Mouse (Mus musculus): ENCODE data around the gene Pex19. TPM values are rescaled to one million over a fixed set of nuclear protein-coding genes. Genes with fewer than 3 reads are reported as not detected.

Pex19 gene
- total RNA-seq (2017): 37.1 and 42.2 TPM in 2 replicates

GRCm38 (mm10) chr1:172126376-172127347 is at the start of gene Pex19:
Pex19 (plus strand) TSS chr1:172126755.
- ATAC-seq (replicated peaks; ENCODE audit: low read depth, poor library complexity, severe bottlenecking): peak; percentile 96

- no peak for ATAC-seq (replicated peaks; ENCODE audit: low read depth, poor library complexity, severe bottlenecking)
Observed at GRCm38 (mm10) chr1:172077981-172078380, 48.6 kb upstream of the Pex19 start.

- ATAC-seq (replicated peaks; ENCODE audit: low read depth, poor library complexity, severe bottlenecking): peak; percentile 99
Observed at GRCm38 (mm10) chr1:172082101-172082898, 44.3 kb upstream of the Pex19 start, which contains the start of the genes Copa and Ncstn. Copa (plus strand) TSS chr1:172082529. Ncstn (minus strand) TSS chr1:172082795.

GRCm38 (mm10) chr1:172082899-172083445 is 43.6 kb upstream of the Pex19 start:
- no peak; the same call in none of the 2 replicates for ATAC-seq (replicated peaks; ENCODE audit: low read depth, poor library complexity, severe bottlenecking)

GRCm38 (mm10) chr1:172093522-172093921 is 33.0 kb upstream of the Pex19 start:
- ATAC-seq (replicated peaks; ENCODE audit: low read depth, poor library complexity, severe bottlenecking): no peak

GRCm38 (mm10) chr1:172094295-172094694 is 32.3 kb upstream of the Pex19 start:
- no peak for ATAC-seq (replicated peaks; ENCODE audit: low read depth, poor library complexity, severe bottlenecking)

GRCm38 (mm10) chr1:172095202-172095601 is 31.4 kb upstream of the Pex19 start:
- no peak for ATAC-seq (replicated peaks; ENCODE audit: low read depth, poor library complexity, severe bottlenecking)

- no peak for ATAC-seq (replicated peaks; ENCODE audit: low read depth, poor library complexity, severe bottlenecking)
Observed at GRCm38 (mm10) chr1:172099325-172100033, 27.1 kb upstream of the Pex19 start.

GRCm38 (mm10) chr1:172103619-172104018 is 22.9 kb upstream of the Pex19 start:
- ATAC-seq (replicated peaks; ENCODE audit: low read depth, poor library complexity, severe bottlenecking): no peak

GRCm38 (mm10) chr1:172105101-172105500 is 21.5 kb upstream of the Pex19 start:
- ATAC-seq (replicated peaks; ENCODE audit: low read depth, poor library complexity, severe bottlenecking): no peak

GRCm38 (mm10) chr1:172107777-172108477 is 18.6 kb upstream of the Pex19 start:
- ATAC-seq (replicated peaks; ENCODE audit: low read depth, poor library complexity, severe bottlenecking): no peak

- ATAC-seq (replicated peaks; ENCODE audit: low read depth, poor library complexity, severe bottlenecking): no peak
Observed at GRCm38 (mm10) chr1:172116948-172117347, 9.6 kb upstream of the Pex19 start.

GRCm38 (mm10) chr1:172119100-172119499 is 7.5 kb upstream of the Pex19 start:
- no peak for ATAC-seq (replicated peaks; ENCODE audit: low read depth, poor library complexity, severe bottlenecking)

GRCm38 (mm10) chr1:172119720-172120119 is 6.8 kb upstream of the Pex19 start:
- ATAC-seq (replicated peaks; ENCODE audit: low read depth, poor library complexity, severe bottlenecking): peak; percentile 86

GRCm38 (mm10) chr1:172122671-172123070 is 3.9 kb upstream of the Pex19 start:
- no peak for ATAC-seq (replicated peaks; ENCODE audit: low read depth, poor library complexity, severe bottlenecking)

- no peak for ATAC-seq (replicated peaks; ENCODE audit: low read depth, poor library complexity, severe bottlenecking)
Observed at GRCm38 (mm10) chr1:172124572-172124971, 2.0 kb upstream of the Pex19 start.

GRCm38 (mm10) chr1:172127487-172127886 is 932 bp downstream of the Pex19 start:
- ATAC-seq (replicated peaks; ENCODE audit: low read depth, poor library complexity, severe bottlenecking): no peak

- ATAC-seq (replicated peaks; ENCODE audit: low read depth, poor library complexity, severe bottlenecking): no peak
Observed at GRCm38 (mm10) chr1:172128563-172128962, 2.0 kb downstream of the Pex19 start.

- no peak for ATAC-seq (replicated peaks; ENCODE audit: low read depth, poor library complexity, severe bottlenecking)
Observed at GRCm38 (mm10) chr1:172129108-172129507, 2.6 kb downstream of the Pex19 start.

Data from common myeloid progenitor, adult 5-6 weeks (primary cell).